ENCODE assay signal across 11 mouse cellular contexts in genomic region chr19:5827044-5827443, GRCm38 (mm10). TPM values are rescaled to one million over a fixed set of nuclear protein-coding genes. Genes with fewer than 3 reads are reported as not detected.
DNase-seq lines count a peak whose midpoint lies in the region; ATAC-seq lines count a peak whose summit lies in the region.
"Had no signal": no experiment of that assay in that cellular context is flagged by ENCODE, and none has a peak within 500 bp of the region (broad histone marks: within the 10 kb centered on the region; RNA-seq: fewer than 3 reads in every experiment).

No protein-coding gene starts in this region.

- intact Hi-C loops in heart, postnatal 36 days (cut with DNase I): no loop called here

- peak overlapping the region; percentile 22; the same call in 1 of the 2 replicates for H3K4me3 ChIP-seq in heart, embryonic 10.5 days
- no peak overlapping the region for H3K4me3 ChIP-seq in kidney, embryonic 15.5 days (replicated peaks)
- H3K4me3 ChIP-seq in liver, embryonic 13.5 days (replicated peaks): no peak overlapping the region
- H3K4me3 ChIP-seq: neural tube, embryonic 13.5 days had no signal

- peaks cover 58% of the 10 kb centered on the region for H3K4me1 ChIP-seq in heart, embryonic 10.5 days
- peaks cover 54% of the 10 kb centered on the region for H3K4me1 ChIP-seq in kidney, embryonic 15.5 days
- peaks cover 59% of the 10 kb centered on the region for H3K4me1 ChIP-seq in liver, embryonic 13.5 days (replicated peaks)

- H3K9ac ChIP-seq in kidney, embryonic 15.5 days: no peak overlapping the region
- H3K9ac ChIP-seq in liver, embryonic 13.5 days: no peak overlapping the region
- H3K9ac ChIP-seq: neural tube, embryonic 13.5 days had no signal

- no peak for ATAC-seq in kidney, embryonic 15.5 days (replicated peaks; ENCODE audit: low FRiP score)
- no peak for ATAC-seq in liver, embryonic 13.5 days (ENCODE audit: low read depth)

- peak overlapping the region; percentile 84 for H3K27ac ChIP-seq in heart, embryonic 10.5 days
- H3K27ac ChIP-seq in kidney, embryonic 15.5 days: peak overlapping the region; percentile 63
- peak overlapping the region; percentile 54 for H3K27ac ChIP-seq in liver, embryonic 13.5 days
- H3K27ac ChIP-seq: neural tube, embryonic 13.5 days had no signal

- no peak overlapping the region for H3K4me2 ChIP-seq in kidney, embryonic 15.5 days
- no peak overlapping the region for H3K4me2 ChIP-seq in liver, embryonic 13.5 days
- H3K4me2 ChIP-seq: neural tube, embryonic 13.5 days had no signal

- no peaks in the 10 kb centered on the region for H3K9me3 ChIP-seq in heart, embryonic 10.5 days
- H3K9me3 ChIP-seq in kidney, embryonic 15.5 days (replicated peaks): no peaks in the 10 kb centered on the region
- H3K9me3 ChIP-seq in liver, embryonic 13.5 days (replicated peaks): no peaks in the 10 kb centered on the region
- H3K9me3 ChIP-seq: neural tube, embryonic 13.5 days had no signal

- WGBS in heart, embryonic 10.5 days: 70% methylated on average over 6 of the region's 6 CpGs
- WGBS in kidney, embryonic 15.5 days: 74% methylated on average over 6 of the region's 6 CpGs
- WGBS in liver, embryonic 13.5 days (ENCODE audit: insufficient replicate concordance): 82% methylated on average over 6 of the region's 6 CpGs

- no peaks in the 10 kb centered on the region for H3K36me3 ChIP-seq in heart, embryonic 10.5 days
- H3K36me3 ChIP-seq in kidney, embryonic 15.5 days: no peaks in the 10 kb centered on the region
- peaks cover 6% of the 10 kb centered on the region; the same call in 1 of the 2 replicates for H3K36me3 ChIP-seq in liver, embryonic 13.5 days
- H3K36me3 ChIP-seq: neural tube, embryonic 13.5 days had no signal

- no peaks in the 10 kb centered on the region for H3K27me3 ChIP-seq in heart, embryonic 10.5 days (ENCODE audit: insufficient read depth, poor library complexity, severe bottlenecking)
- H3K27me3 ChIP-seq in kidney, embryonic 15.5 days: no peaks in the 10 kb centered on the region
- H3K27me3 ChIP-seq in liver, embryonic 13.5 days: no peaks in the 10 kb centered on the region
- H3K27me3 ChIP-seq: neural tube, embryonic 13.5 days had no signal

- no peak for DNase-seq in heart, embryonic 10.5 days (ENCODE audit: low spot score)
- no peak for DNase-seq in heart, postnatal 36 days
- no peak for DNase-seq in kidney, adult 9 months
- peak; percentile 69 for DNase-seq in 3134 (ENCODE audit: extremely low read depth, insufficient read length, low spot score)
- no peak for DNase-seq in liver, embryonic 13.5 days
- DNase-seq in layer of hippocampus, postnatal 10 days (ENCODE audit: low spot score in 2 of 2): no peak
- DNase-seq in adrenal gland, postnatal 36 days: no peak
- DNase-seq: cerebellum, adult 9-11 months; thymus, postnatal 25 days had no signal

RNA-seq across cellular contexts. Expression of gene Frmd8, which starts 48.0 kb away (rescaled TPM):
- polyA plus RNA-seq in heart, embryonic 10.5 days (2016; fragmentation: Nextera tagmentation; extraction: Ambion mirVana): 40.6 and 46.3 TPM in 2 replicates
- 10 to 100 TPM; 11.4 to 11.7 TPM for total RNA-seq in heart, postnatal 36 days (2021)
- 40.2 and 43.1 TPM in 2 replicates for polyA plus RNA-seq in kidney, embryonic 15.5 days (2015; fragmentation: Nextera tagmentation; extraction: Ambion mirVana)
- polyA plus RNA-seq in liver, embryonic 13.5 days (2015; fragmentation: Nextera tagmentation; extraction: Ambion mirVana): 13.9 and 15.8 TPM in 2 replicates
- total RNA-seq in layer of hippocampus, postnatal 10 days (2021): 10 to 100 TPM; 10.7 to 14.8 TPM
- 10 to 100 TPM; 35.5 to 52.6 TPM for total RNA-seq in adrenal gland, postnatal 36 days (2021)

RNA-seq across cellular contexts. Expression of gene Slc25a45, which starts 50.6 kb away (rescaled TPM):
- 2.1 and 2.5 TPM in 2 replicates for polyA plus RNA-seq in heart, embryonic 10.5 days (2016; fragmentation: Nextera tagmentation; extraction: Ambion mirVana)
- 1 to 10 TPM; 3.4 to 4.2 TPM for total RNA-seq in heart, postnatal 36 days (2021)
- polyA plus RNA-seq in kidney, embryonic 15.5 days (2015; fragmentation: Nextera tagmentation; extraction: Ambion mirVana): 8.1 and 8.5 TPM in 2 replicates
- polyA plus RNA-seq in liver, embryonic 13.5 days (2015; fragmentation: Nextera tagmentation; extraction: Ambion mirVana): 5.7 and 6.8 TPM in 2 replicates
- 1 to 10 TPM; 2.1 to 3.6 TPM for total RNA-seq in layer of hippocampus, postnatal 10 days (2021)
- 10 to 100 TPM in 1 of 2 experiments, 1 to 10 TPM in 1; 9.4 to 33.2 TPM for total RNA-seq in adrenal gland, postnatal 36 days (2021)

RNA-seq across cellular contexts. Expression of gene Scyl1, which starts 55.8 kb away (rescaled TPM):
- 74.4 and 75.2 TPM in 2 replicates for polyA plus RNA-seq in heart, embryonic 10.5 days (2016; fragmentation: Nextera tagmentation; extraction: Ambion mirVana)
- total RNA-seq in heart, postnatal 36 days (2021): 10 to 100 TPM; 69.0 to 72.9 TPM
- polyA plus RNA-seq in kidney, embryonic 15.5 days (2015; fragmentation: Nextera tagmentation; extraction: Ambion mirVana): 69.6 and 76.0 TPM in 2 replicates
- 25.2 and 27.5 TPM in 2 replicates for polyA plus RNA-seq in liver, embryonic 13.5 days (2015; fragmentation: Nextera tagmentation; extraction: Ambion mirVana)
- total RNA-seq in layer of hippocampus, postnatal 10 days (2021): 10 to 100 TPM; 67.3 to 72.8 TPM
- total RNA-seq in adrenal gland, postnatal 36 days (2021): 100 to 1,000 TPM; 103 to 107 TPM
